Mouse (Mus musculus) neural tube, embryonic 11.5 days (tissue): ENCODE measurements around the gene Csrnp3. TPM values are rescaled to one million over a fixed set of nuclear protein-coding genes. Genes with fewer than 3 reads are reported as not detected.
A peak's percentile ranks its signal among the peaks of the same experiment; 100 is the strongest.

Experiments
- ATAC-seq: fragments of 200-750 bp; cut with Nextera tagmentation; 2 replicates; pipeline ENCODE4 v1.8.0; 2017; ENCODE audit warnings: moderate number of reproducible peaks, mild to moderate bottlenecking, moderate TSS enrichment, moderate library complexity; ENCODE audit not compliant: insufficient read depth, low FRiP score, low TSS enrichment
- DNase-seq: peaks from one replicate; pipeline ENCODE4 v3.0.0-alpha.2; 2015; ENCODE audit warnings: low spot score
- H3K27ac ChIP-seq: fragments of 300-500 bp; sonication (generic); 2 replicates; pipeline ENCODE4 v1.5.1; 2014; ENCODE audit warnings: low read depth, mild to moderate bottlenecking, low read length
- H3K27me3 ChIP-seq: fragments of 300-500 bp; sonication (generic); 2 replicates; pipeline ENCODE4 v1.6.1; 2014; ENCODE audit warnings: mild to moderate bottlenecking, low read length, mixed read lengths; ENCODE audit not compliant: control insufficient read depth, insufficient read depth
- H3K36me3 ChIP-seq: fragments of 300-500 bp; sonication (generic); 2 replicates; pipeline ENCODE4 v1.6.1; 2014; ENCODE audit warnings: mild to moderate bottlenecking, low read length, moderate library complexity, mixed read lengths; ENCODE audit not compliant: control insufficient read depth, insufficient read depth
- H3K4me1 ChIP-seq: fragments of 300-500 bp; sonication (generic); 2 replicates; pipeline ENCODE4 v1.6.1; 2014; ENCODE audit warnings: low read length, mixed read lengths; ENCODE audit not compliant: control insufficient read depth, insufficient read depth
- H3K4me2 ChIP-seq: fragments of 300-500 bp; sonication (generic); 2 replicates; pipeline ENCODE4 v1.6.1; 2014; ENCODE audit warnings: low read depth, mild to moderate bottlenecking, moderate library complexity
- H3K4me3 ChIP-seq: fragments of 300-500 bp; sonication (generic); 2 replicates; pipeline ENCODE4 v1.5.1; 2014; ENCODE audit warnings: low read depth, low read length
- H3K9ac ChIP-seq: fragments of 300-500 bp; sonication (generic); 2 replicates; pipeline ENCODE4 v1.6.1; 2014; ENCODE audit warnings: mild to moderate bottlenecking, low read length
- H3K9me3 ChIP-seq: fragments of 300-500 bp; sonication (generic); 2 replicates; pipeline ENCODE4 v1.6.1; 2016; ENCODE audit warnings: low read length; ENCODE audit not compliant: control insufficient read depth
- WGBS: fragments of 180-500 bp; shearing (Covaris S2); extraction: QIAGEN DNeasy Blood & Tissue Kit; methylation state at CpG from one replicate; pipeline ENCODE4 v1.1.7; 2014; 5-methylcytosine and 5-hydroxymethylcytosine counted together
- polyA plus RNA-seq: library from polyadenylated mRNA; unstranded; fragments of >200 nt; fragmentation: Nextera tagmentation; extraction: Ambion mirVana; gene quantifications from 2 replicates; pipeline ENCODE4 v1.2.1, GENCODE M21; 2014

Gene Csrnp3
- polyA plus RNA-seq, 1 experiment from 2014 or later = 16.7 TPM

GRCm38 (mm10) chr2:65948808-65949207 lies 103.2 kb downstream of the Csrnp3 start:
- ATAC-seq = no peak
- WGBS = 92% methylated on average over 16 of the region's 16 CpGs
- no peak overlapping the region for H3K4me2 ChIP-seq
- H3K4me1 ChIP-seq = no peaks in the 10 kb centered on the region; the same call in 1 of the 2 replicates
- H3K36me3 ChIP-seq = peaks cover 3% of the 10 kb centered on the region; the same call in 1 of the 2 replicates
- no peaks in the 10 kb centered on the region for H3K9me3 ChIP-seq
- no peak overlapping the region for H3K27ac ChIP-seq
- H3K9ac ChIP-seq = no peak overlapping the region
- no peak for DNase-seq
- no peaks in the 10 kb centered on the region for H3K27me3 ChIP-seq
- no peak overlapping the region for H3K4me3 ChIP-seq

- Histone ChIP-seq H3K4me2 (no peak overlapping the region), H3K4me1 (peaks cover 2% of the 10 kb centered on the region), H3K9me3 (no peaks in the 10 kb centered on the region), H3K9ac (no peak overlapping the region), H3K4me3 (no peak overlapping the region), H3K36me3 (peaks cover 3% of the 10 kb centered on the region; the same call in 1 of the 2 replicates), H3K27me3 (no peaks in the 10 kb centered on the region), H3K27ac (peak overlapping the region; percentile 40; the same call in 1 of the 2 replicates)
- ATAC-seq = no peak
- no peak for DNase-seq
- WGBS = 78% methylated on average over 17 of the region's 17 CpGs
Measured at GRCm38 (mm10) chr2:65953726-65954340, 108.3 kb downstream of the Csrnp3 start.

- H3K4me2 ChIP-seq = no peak overlapping the region
- ATAC-seq (no peak), DNase-seq (no peak)
- H3K27ac ChIP-seq = no peak overlapping the region
- no peaks in the 10 kb centered on the region for H3K27me3 ChIP-seq
- H3K9ac ChIP-seq = no peak overlapping the region
- no peaks in the 10 kb centered on the region for H3K9me3 ChIP-seq
- 96% methylated on average over 1 of the region's 1 CpGs for WGBS
- H3K4me1 ChIP-seq = peaks cover 2% of the 10 kb centered on the region
- no peaks in the 10 kb centered on the region for H3K36me3 ChIP-seq
- no peak overlapping the region for H3K4me3 ChIP-seq
Measured at GRCm38 (mm10) chr2:65955804-65956203, 110.2 kb downstream of the Csrnp3 start.

GRCm38 (mm10) chr2:65956727-65957126 lies 111.2 kb downstream of the Csrnp3 start:
- Histone ChIP-seq H3K36me3 (no peaks in the 10 kb centered on the region), H3K4me1 (peaks cover 2% of the 10 kb centered on the region), H3K27ac (no peak overlapping the region), H3K4me2 (no peak overlapping the region), H3K4me3 (no peak overlapping the region), H3K27me3 (no peaks in the 10 kb centered on the region), H3K9ac (no peak overlapping the region), H3K9me3 (no peaks in the 10 kb centered on the region)
- peak; percentile 31; the same call in 1 of the 2 replicates for ATAC-seq
- DNase-seq = no peak
- 76% methylated on average over 9 of the region's 9 CpGs for WGBS

GRCm38 (mm10) chr2:65963420-65963819 lies 117.9 kb downstream of the Csrnp3 start:
- ATAC-seq = no peak
- no peak overlapping the region for H3K4me3 ChIP-seq

GRCm38 (mm10) chr2:65968810-65969209 lies 123.2 kb downstream of the Csrnp3 start:
- Histone ChIP-seq H3K4me1 (no peaks in the 10 kb centered on the region), H3K27ac (no peak overlapping the region), H3K4me3 (no peak overlapping the region), H3K36me3 (no peaks in the 10 kb centered on the region), H3K9ac (no peak overlapping the region), H3K27me3 (no peaks in the 10 kb centered on the region), H3K9me3 (no peaks in the 10 kb centered on the region), H3K4me2 (no peak overlapping the region)
- DNase-seq (no peak), ATAC-seq (no peak)
- 84% methylated on average over 4 of the region's 4 CpGs for WGBS

More at GRCm38 (mm10) chr2:65963420-65963819, 117.9 kb downstream of the Csrnp3 start:
- Histone ChIP-seq H3K36me3 (no peaks in the 10 kb centered on the region), H3K27ac (no peak overlapping the region), H3K27me3 (no peaks in the 10 kb centered on the region), H3K9me3 (no peaks in the 10 kb centered on the region), H3K4me1 (no peaks in the 10 kb centered on the region), H3K4me2 (no peak overlapping the region), H3K9ac (no peak overlapping the region)
- WGBS = 70% methylated on average over 4 of the region's 4 CpGs
- DNase-seq = no peak

- Histone ChIP-seq H3K36me3 (no peaks in the 10 kb centered on the region), H3K9me3 (no peaks in the 10 kb centered on the region), H3K4me3 (no peak overlapping the region), H3K4me2 (no peak overlapping the region), H3K4me1 (no peaks in the 10 kb centered on the region), H3K27ac (no peak overlapping the region), H3K9ac (no peak overlapping the region), H3K27me3 (no peaks in the 10 kb centered on the region)
- DNase-seq = no peak
- WGBS = 80% methylated on average over 4 of the region's 4 CpGs
- no peak for ATAC-seq
Measured at GRCm38 (mm10) chr2:65973907-65974306, 128.3 kb downstream of the Csrnp3 start.

GRCm38 (mm10) chr2:65975383-65975782 lies 129.8 kb downstream of the Csrnp3 start:
- no peak overlapping the region for H3K27ac ChIP-seq
- H3K4me1 ChIP-seq = peaks cover 8% of the 10 kb centered on the region; the same call in 1 of the 2 replicates
- ATAC-seq = no peak
- no peak overlapping the region for H3K9ac ChIP-seq
- H3K4me2 ChIP-seq = no peak overlapping the region
- WGBS = 79% methylated on average over 5 of the region's 5 CpGs
- H3K36me3 ChIP-seq = no peaks in the 10 kb centered on the region
- H3K27me3 ChIP-seq = no peaks in the 10 kb centered on the region
- no peak overlapping the region for H3K4me3 ChIP-seq
- no peak for DNase-seq
- H3K9me3 ChIP-seq = no peaks in the 10 kb centered on the region

GRCm38 (mm10) chr2:65979338-65980053 lies 133.9 kb downstream of the Csrnp3 start:
- H3K27ac ChIP-seq = no peak overlapping the region
- H3K4me1 ChIP-seq = peaks cover 9% of the 10 kb centered on the region; the same call in 1 of the 2 replicates
- H3K9me3 ChIP-seq = no peaks in the 10 kb centered on the region
- WGBS = 48% methylated on average over 17 of the region's 17 CpGs
- H3K36me3 ChIP-seq = no peaks in the 10 kb centered on the region
- no peak overlapping the region for H3K9ac ChIP-seq
- H3K27me3 ChIP-seq = no peaks in the 10 kb centered on the region
- no peak overlapping the region for H3K4me2 ChIP-seq
- no peak for ATAC-seq
- H3K4me3 ChIP-seq = no peak overlapping the region
- no peak for DNase-seq
